Mouse (Mus musculus) liver, embryonic 14.5 days (tissue): ENCODE measurements at regions not wholly inside any gene's neighbourhood (a gene's known extent, or its start where the extent isn't known, plus 50 kb on each side); places are given as distances from the start of the nearest gene placed in this dataset.

Experiments used
- ATAC-seq: fragments of 200-750 bp; cut with Nextera tagmentation; 2 replicates; pipeline ENCODE4 v1.8.0; 2017; ENCODE audit warnings: moderate number of reproducible peaks, mild to moderate bottlenecking, moderate library complexity; ENCODE audit not compliant: insufficient read depth
- DNase-seq, 3 experiments: peaks; one replicate each; pipeline ENCODE4 v3.0.0-alpha.2; 2012 to 2013; ENCODE audit warnings: low read depth in 3 of 3, low spot score in 3 of 3
- H3K27ac ChIP-seq: fragments of 300-500 bp; sonication (generic); 2 replicates; pipeline ENCODE4 v1.5.1; 2014; ENCODE audit warnings: moderate library complexity, mild to moderate bottlenecking, control low read depth, inconsistent platforms
- H3K27me3 ChIP-seq: fragments of 300-500 bp; sonication (generic); 2 replicates; pipeline ENCODE4 v1.6.1; 2014; ENCODE audit warnings: mild to moderate bottlenecking, low read length, moderate library complexity; ENCODE audit not compliant: control insufficient read depth, insufficient read depth
- H3K36me3 ChIP-seq: fragments of 300-500 bp; sonication (generic); replicated peaks from 2 replicates; pipeline ENCODE4 v1.6.1; 2014; ENCODE audit warnings: low read depth; ENCODE audit not compliant: control insufficient read depth, insufficient read depth
- H3K4me1 ChIP-seq, 2 experiments: fragments of 200-500 bp in 1 of 2; fragments of 300-500 bp in 1 of 2; sonication (generic) in 1 of 2; replicated peaks; 2 replicates each; pipeline ENCODE4 v1.6.1; 2012 to 2014; ENCODE audit warnings: antibody characterized with exemption in 1 of 2, inconsistent platforms in 1 of 2, low read length in 1 of 2; ENCODE audit not compliant: control insufficient read depth in 2 of 2, insufficient read depth in 2 of 2
- H3K4me2 ChIP-seq: fragments of 300-500 bp; sonication (generic); 2 replicates; pipeline ENCODE4 v1.6.1; 2014; ENCODE audit warnings: low read depth, mild to moderate bottlenecking, control low read depth, moderate library complexity
- H3K4me3 ChIP-seq, 2 experiments: fragments of 200-500 bp in 1 of 2; fragments of 300-500 bp in 1 of 2; sonication (generic) in 1 of 2; 2 replicates each; pipeline ENCODE4 v1.5.1; 2012 to 2014; ENCODE audit warnings: low read depth in 2 of 2, low read length in 2 of 2, mild to moderate bottlenecking in 2 of 2, control low read depth in 1 of 2, inconsistent platforms in 1 of 2, moderate library complexity in 1 of 2; ENCODE audit not compliant: insufficient read depth in 1 of 2
- H3K9ac ChIP-seq: fragments of 300-500 bp; sonication (generic); replicated peaks from 2 replicates; pipeline ENCODE4 v1.6.1; 2014; ENCODE audit warnings: mild to moderate bottlenecking, control low read depth, moderate library complexity
- H3K9me3 ChIP-seq: fragments of 300-500 bp; sonication (generic); 2 replicates; pipeline ENCODE4 v1.6.1; 2016; ENCODE audit warnings: low read length, mixed read lengths; ENCODE audit not compliant: control insufficient read depth
- CTCF ChIP-seq: IDR thresholded peaks from 2 replicates; pipeline ENCODE4 v1.5.1; 2016; ENCODE audit warnings: antibody characterized with exemption, low read depth, control low read depth
- EP300 ChIP-seq: IDR thresholded peaks from 2 replicates; pipeline ENCODE4 v1.6.1; 2016; ENCODE audit warnings: antibody characterized with exemption, low read depth
- WGBS: fragments of 180-500 bp; shearing (Covaris S2); extraction: QIAGEN DNeasy Blood & Tissue Kit; methylation state at CpG from one replicate; pipeline ENCODE4 v1.1.7; 2014; ENCODE audit not compliant: insufficient replicate concordance; 5-methylcytosine and 5-hydroxymethylcytosine counted together

DNA sequence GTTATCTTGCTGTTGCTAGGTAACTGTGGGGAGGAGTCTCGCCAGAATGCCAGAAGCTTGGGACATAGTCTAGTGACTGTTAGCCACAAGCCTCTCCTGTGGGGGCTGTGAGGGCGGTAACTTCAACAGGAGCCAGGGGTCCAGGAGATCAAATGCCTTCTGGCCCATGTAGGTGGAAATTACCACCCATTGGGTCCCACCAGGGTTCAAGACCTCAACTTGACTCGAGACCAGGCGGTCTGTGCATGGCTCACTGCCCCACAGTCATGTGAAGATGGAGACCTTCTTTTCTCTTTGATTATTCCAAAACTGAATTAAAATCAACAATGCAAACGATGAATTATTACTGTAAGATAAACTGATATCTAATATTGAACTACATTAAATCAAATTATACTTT is 281.4 kb upstream of the BB014433 start:
- DNase-seq (no peak), ATAC-seq (no peak)
- Histone ChIP-seq H3K4me1 (no peaks in the 10 kb centered on the region), H3K4me2 (no peak overlapping the region), H3K27ac (no peak overlapping the region), H3K9me3 (no peaks in the 10 kb centered on the region), H3K9ac (no peak overlapping the region), H3K36me3 (no peaks in the 10 kb centered on the region), H3K27me3 (no peaks in the 10 kb centered on the region), H3K4me3 (no peak overlapping the region)
- WGBS = 32% methylated on average over 5 of the region's 5 CpGs
- TF ChIP-seq EP300 (no peak), CTCF (no peak)

- DNase-seq (no peak), ATAC-seq (no peak)
- no peak overlapping the region for H3K4me2 ChIP-seq
These were observed 277.5 kb upstream of the BB014433 start for GRCm38 (mm10) chr8:15323421-15323820.

GRCm38 (mm10) chr8:15318082-15318816 is 272.4 kb upstream of the BB014433 start:
- ATAC-seq (no peak), DNase-seq (no peak)
- no peak overlapping the region for H3K27ac ChIP-seq
- no peaks in the 10 kb centered on the region for H3K9me3 ChIP-seq
- no peaks in the 10 kb centered on the region for H3K4me1 ChIP-seq
- no peak overlapping the region for H3K4me3 ChIP-seq
- no peak overlapping the region for H3K4me2 ChIP-seq
- H3K27me3 ChIP-seq = no peaks in the 10 kb centered on the region
- TF ChIP-seq EP300 = no peak
- TF ChIP-seq CTCF = no peak
- 67% methylated on average over 16 of the region's 16 CpGs for WGBS
- no peaks in the 10 kb centered on the region for H3K36me3 ChIP-seq
- H3K9ac ChIP-seq = no peak overlapping the region

More at GRCm38 (mm10) chr8:15323421-15323820, 277.5 kb upstream of the BB014433 start:
- H3K9me3 ChIP-seq = no peaks in the 10 kb centered on the region
- 66% methylated on average over 4 of the region's 4 CpGs for WGBS
- no peaks in the 10 kb centered on the region for H3K27me3 ChIP-seq
- H3K9ac ChIP-seq = no peak overlapping the region
- no peak for TF ChIP-seq EP300
- no peak for TF ChIP-seq CTCF
- no peak overlapping the region for H3K27ac ChIP-seq
- no peaks in the 10 kb centered on the region for H3K4me1 ChIP-seq
- no peaks in the 10 kb centered on the region for H3K36me3 ChIP-seq
- no peak overlapping the region for H3K4me3 ChIP-seq

DNA sequence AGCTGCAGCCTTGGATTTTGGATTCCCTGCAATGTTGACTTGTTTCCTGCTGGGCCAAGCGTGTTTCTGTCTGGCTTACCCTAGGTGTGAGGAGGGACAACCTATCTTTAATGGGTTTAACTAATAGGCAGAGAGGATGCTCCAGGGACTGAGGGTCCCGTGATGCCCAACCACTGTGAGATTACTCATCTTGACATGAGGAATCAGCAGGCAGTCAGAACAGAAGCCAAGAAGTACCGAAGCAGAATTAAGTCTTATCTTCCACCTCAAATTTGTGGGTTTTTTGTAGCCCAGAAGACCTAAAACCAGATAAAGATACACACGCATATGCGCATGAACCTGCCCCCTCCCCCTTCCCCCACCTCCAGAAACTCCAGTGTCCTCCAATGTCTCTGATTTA is 267.6 kb upstream of the BB014433 start:
- Histone ChIP-seq H3K9me3 (no peaks in the 10 kb centered on the region), H3K4me1 (no peaks in the 10 kb centered on the region), H3K9ac (no peak overlapping the region), H3K4me3 (no peak overlapping the region), H3K36me3 (no peaks in the 10 kb centered on the region), H3K27ac (no peak overlapping the region), H3K4me2 (no peak overlapping the region), H3K27me3 (no peaks in the 10 kb centered on the region)
- TF ChIP-seq EP300 (no peak), CTCF (no peak)
- DNase-seq (no peak), ATAC-seq (no peak)
- 45% methylated on average over 5 of the region's 5 CpGs for WGBS

GRCm38 (mm10) chr8:15311509-15311908 is 265.6 kb upstream of the BB014433 start:
- no peak overlapping the region for H3K4me3 ChIP-seq
- H3K36me3 ChIP-seq = no peaks in the 10 kb centered on the region
- 60% methylated on average over 4 of the region's 4 CpGs for WGBS
- no peak overlapping the region for H3K4me2 ChIP-seq
- H3K27me3 ChIP-seq = no peaks in the 10 kb centered on the region
- DNase-seq = no peak
- no peak for ATAC-seq
- H3K9me3 ChIP-seq = no peaks in the 10 kb centered on the region
- no peaks in the 10 kb centered on the region for H3K4me1 ChIP-seq
- H3K9ac ChIP-seq = no peak overlapping the region
- H3K27ac ChIP-seq = no peak overlapping the region
- no peak for TF ChIP-seq EP300
- TF ChIP-seq CTCF = no peak
